Mouse (Mus musculus): ENCODE data around the gene Elmo1. TPM values are rescaled to one million over a fixed set of nuclear protein-coding genes. Genes with fewer than 3 reads are reported as not detected.

The Elmo1 gene
- total and polyA plus RNA-seq, 3 experiments, result 0.16 to 5.3 TPM; not detected in 1

GRCm38 (mm10) chr13:20283891-20284290 is 193.5 kb downstream of the Elmo1 start:
- TF ChIP-seq TAL1 (conservative IDR thresholded peaks at IDR 0.05; ENCODE audit: low read depth, low read length) (no peak), CTCF (IDR thresholded peaks at IDR 0.05; ENCODE audit: low read depth, low read length) (no peak), POLR2AphosphoS5 (IDR thresholded peaks at IDR 0.05; ENCODE audit: insufficient replicate concordance, low read depth, low read length) (no peak), GATA2 (IDR thresholded peaks at IDR 0.05; ENCODE audit: borderline replicate concordance, low read depth, low read length) (no peak), GATA1 (IDR thresholded peaks at IDR 0.05; ENCODE audit: borderline replicate concordance, low read length) (no peak)

GRCm38 (mm10) chr13:20286680-20287079 is 196.3 kb downstream of the Elmo1 start:
- no peak overlapping the region for H3K4me3 ChIP-seq (ENCODE audit: low read depth, low read length)
- no peak for TF ChIP-seq POLR2AphosphoS5 (IDR thresholded peaks at IDR 0.05; ENCODE audit: insufficient replicate concordance, low read depth, low read length)
- no peak for TF ChIP-seq GATA1 (IDR thresholded peaks at IDR 0.05; ENCODE audit: borderline replicate concordance, low read length)
- no peaks in the 10 kb centered on the region for H3K4me1 ChIP-seq (ENCODE audit: insufficient read depth, low read depth, low read length)
- H3K36me3 ChIP-seq (replicated peaks), result no peaks in the 10 kb centered on the region
- H3K27me3 ChIP-seq (ENCODE audit: insufficient read depth, low read length), result no peaks in the 10 kb centered on the region
- H3K9me3 ChIP-seq (replicated peaks), result no peaks in the 10 kb centered on the region
- DNase-seq (ENCODE audit: low spot score), result no peak
- ATAC-seq (ENCODE audit: extremely low read depth, insufficient number of reproducible peaks, low FRiP score, poor library complexity, severe bottlenecking), result no peak

More at GRCm38 (mm10) chr13:20283891-20284290, 193.5 kb downstream of the Elmo1 start:
- Histone ChIP-seq H3K36me3 (replicated peaks) (no peaks in the 10 kb centered on the region), H3K27me3 (ENCODE audit: insufficient read depth, low read length) (no peaks in the 10 kb centered on the region), H3K9me3 (replicated peaks) (no peaks in the 10 kb centered on the region), H3K4me1 (ENCODE audit: insufficient read depth, low read depth, low read length) (no peaks in the 10 kb centered on the region), H3K4me3 (ENCODE audit: low read depth, low read length) (no peak overlapping the region)
- no peak for DNase-seq (ENCODE audit: low spot score)
- no peak for ATAC-seq (ENCODE audit: extremely low read depth, insufficient number of reproducible peaks, low FRiP score, poor library complexity, severe bottlenecking)

GRCm38 (mm10) chr13:20288393-20288792 is 198.0 kb downstream of the Elmo1 start:
- Histone ChIP-seq H3K4me3 (ENCODE audit: low read depth, low read length) (no peak overlapping the region), H3K9me3 (replicated peaks) (no peaks in the 10 kb centered on the region), H3K36me3 (replicated peaks) (no peaks in the 10 kb centered on the region), H3K27me3 (ENCODE audit: insufficient read depth, low read length) (no peaks in the 10 kb centered on the region), H3K4me1 (ENCODE audit: insufficient read depth, low read depth, low read length) (no peaks in the 10 kb centered on the region)
- TF ChIP-seq TAL1 (conservative IDR thresholded peaks at IDR 0.05; ENCODE audit: low read depth, low read length) (no peak), POLR2AphosphoS5 (IDR thresholded peaks at IDR 0.05; ENCODE audit: insufficient replicate concordance, low read depth, low read length) (no peak), GATA1 (IDR thresholded peaks at IDR 0.05; ENCODE audit: borderline replicate concordance, low read length) (no peak), GATA2 (IDR thresholded peaks at IDR 0.05; ENCODE audit: borderline replicate concordance, low read depth, low read length) (no peak), CTCF (IDR thresholded peaks at IDR 0.05; ENCODE audit: low read depth, low read length) (no peak)
- DNase-seq (ENCODE audit: low spot score) (no peak), ATAC-seq (ENCODE audit: extremely low read depth, insufficient number of reproducible peaks, low FRiP score, poor library complexity, severe bottlenecking) (no peak)

- H3K4me1 ChIP-seq (ENCODE audit: insufficient read depth, low read depth, low read length), result no peaks in the 10 kb centered on the region
- no peaks in the 10 kb centered on the region for H3K36me3 ChIP-seq (replicated peaks)
- TF ChIP-seq GATA2 (IDR thresholded peaks at IDR 0.05; ENCODE audit: borderline replicate concordance, low read depth, low read length) (no peak), POLR2AphosphoS5 (IDR thresholded peaks at IDR 0.05; ENCODE audit: insufficient replicate concordance, low read depth, low read length) (no peak), TAL1 (conservative IDR thresholded peaks at IDR 0.05; ENCODE audit: low read depth, low read length) (no peak), GATA1 (IDR thresholded peaks at IDR 0.05; ENCODE audit: borderline replicate concordance, low read length) (no peak), CTCF (IDR thresholded peaks at IDR 0.05; ENCODE audit: low read depth, low read length) (no peak)
- DNase-seq (ENCODE audit: low spot score), result no peak
- ATAC-seq (ENCODE audit: extremely low read depth, insufficient number of reproducible peaks, low FRiP score, poor library complexity, severe bottlenecking), result no peak
- no peak overlapping the region for H3K4me3 ChIP-seq (ENCODE audit: low read depth, low read length)
- no peaks in the 10 kb centered on the region for H3K27me3 ChIP-seq (ENCODE audit: insufficient read depth, low read length)
- no peaks in the 10 kb centered on the region for H3K9me3 ChIP-seq (replicated peaks)
These were observed 200.0 kb downstream of the Elmo1 start for GRCm38 (mm10) chr13:20290412-20290811.

- Histone ChIP-seq H3K9me3 (replicated peaks) (no peaks in the 10 kb centered on the region), H3K27me3 (ENCODE audit: insufficient read depth, low read length) (no peaks in the 10 kb centered on the region), H3K4me3 (ENCODE audit: low read depth, low read length) (no peak overlapping the region), H3K4me1 (ENCODE audit: insufficient read depth, low read depth, low read length) (no peaks in the 10 kb centered on the region), H3K36me3 (replicated peaks) (no peaks in the 10 kb centered on the region)
- DNase-seq (ENCODE audit: low spot score), result peak; percentile 2
- no peak for ATAC-seq (ENCODE audit: extremely low read depth, insufficient number of reproducible peaks, low FRiP score, poor library complexity, severe bottlenecking)
- TF ChIP-seq POLR2AphosphoS5 (IDR thresholded peaks at IDR 0.05; ENCODE audit: insufficient replicate concordance, low read depth, low read length) (no peak), CTCF (IDR thresholded peaks at IDR 0.05; ENCODE audit: low read depth, low read length) (no peak), GATA2 (IDR thresholded peaks at IDR 0.05; ENCODE audit: borderline replicate concordance, low read depth, low read length) (no peak), GATA1 (IDR thresholded peaks at IDR 0.05; ENCODE audit: borderline replicate concordance, low read length) (no peak), TAL1 (conservative IDR thresholded peaks at IDR 0.05; ENCODE audit: low read depth, low read length) (no peak)
These were observed 202.0 kb downstream of the Elmo1 start for GRCm38 (mm10) chr13:20292348-20292747.

- Histone ChIP-seq H3K4me3 (ENCODE audit: low read depth, low read length) (no peak overlapping the region), H3K27me3 (ENCODE audit: insufficient read depth, low read length) (no peaks in the 10 kb centered on the region), H3K36me3 (replicated peaks) (no peaks in the 10 kb centered on the region), H3K9me3 (replicated peaks) (no peaks in the 10 kb centered on the region), H3K4me1 (ENCODE audit: insufficient read depth, low read depth, low read length) (no peaks in the 10 kb centered on the region)
- TF ChIP-seq CTCF (IDR thresholded peaks at IDR 0.05; ENCODE audit: low read depth, low read length) (no peak), GATA1 (IDR thresholded peaks at IDR 0.05; ENCODE audit: borderline replicate concordance, low read length) (no peak), TAL1 (conservative IDR thresholded peaks at IDR 0.05; ENCODE audit: low read depth, low read length) (no peak)
- no peak for DNase-seq (ENCODE audit: low spot score)
- ATAC-seq (ENCODE audit: extremely low read depth, insufficient number of reproducible peaks, low FRiP score, poor library complexity, severe bottlenecking), result no peak
These were observed 205.0 kb downstream of the Elmo1 start for GRCm38 (mm10) chr13:20295278-20295970.
